Mouse (Mus musculus): ENCODE results near the gene AC161166.1. TPM values are rescaled to one million over a fixed set of nuclear protein-coding genes. Genes with fewer than 3 reads are reported as not detected.
A peak's percentile ranks its signal among the peaks of the same experiment; 100 is the strongest.
"Not testable (repeated sequence)": the region's sequence is repeated elsewhere in the genome, so short reads cannot be mapped to it uniquely, and the experiment has no call there.

AC161166.1 gene
- polyA plus RNA-seq, 1 experiment from 2014 or later = 1.2 TPM

GRCm38 (mm10) chr7:24504004-24504403 is 8.3 kb downstream of the AC161166.1 start:
- peaks cover 10% of the 10 kb centered on the region; the same call in 1 of the 2 replicates for H3K27me3 ChIP-seq (replicated peaks)
- H3K4me3 ChIP-seq = no peak overlapping the region
- no peak overlapping the region for H3K9ac ChIP-seq
- WGBS = 25% methylated on average over 10 of the region's 10 CpGs
- H3K9me3 ChIP-seq = 0 out of 2 replicates have a peak, but pooled peaks cover 3% of the 10 kb centered on the region
- no peak overlapping the region for H3K27ac ChIP-seq
- H3K36me3 ChIP-seq = peaks cover 42% of the 10 kb centered on the region
- H3K4me2 ChIP-seq (replicated peaks) = no peak overlapping the region
- H3K4me1 ChIP-seq = peaks cover 39% of the 10 kb centered on the region
- no peak for ATAC-seq (ENCODE audit: low FRiP score, low read depth)

DNA sequence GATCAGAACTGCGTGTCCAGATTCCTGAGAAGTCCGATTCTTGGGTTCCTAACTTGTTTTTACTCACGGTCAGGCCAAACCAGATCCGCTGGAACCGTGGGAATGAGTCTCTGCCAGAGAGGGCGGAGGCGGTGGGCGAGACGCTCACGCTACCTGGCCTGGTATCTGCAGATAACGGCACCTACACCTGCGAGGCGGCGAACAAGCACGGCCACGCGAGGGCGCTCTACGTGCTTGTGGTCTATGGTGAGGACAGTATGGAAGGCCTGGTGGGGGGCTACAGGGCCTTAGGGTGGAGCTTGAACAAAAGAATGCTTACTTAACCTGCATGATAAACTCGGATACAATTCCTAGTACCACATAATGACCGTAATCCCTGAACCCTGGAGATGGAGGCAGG is 10.8 kb downstream of the AC161166.1 start:
- no peak overlapping the region for H3K27ac ChIP-seq
- H3K4me1 ChIP-seq = peaks cover 32% of the 10 kb centered on the region
- 0 out of 2 replicates have a peak, but pooled peaks cover 3% of the 10 kb centered on the region for H3K9me3 ChIP-seq
- no peak for ATAC-seq (ENCODE audit: low FRiP score, low read depth)
- WGBS = 53% methylated on average over 21 of the region's 21 CpGs
- peaks cover 11% of the 10 kb centered on the region; the same call in 1 of the 2 replicates for H3K27me3 ChIP-seq (replicated peaks)
- H3K36me3 ChIP-seq = peaks cover 50% of the 10 kb centered on the region
- no peak overlapping the region for H3K4me2 ChIP-seq (replicated peaks)
- no peak overlapping the region for H3K4me3 ChIP-seq
- no peak overlapping the region for H3K9ac ChIP-seq

GRCm38 (mm10) chr7:24500929-24501328 is 11.3 kb downstream of the AC161166.1 start:
- H3K9ac ChIP-seq = no peak overlapping the region
- 33% methylated on average over 7 of the region's 7 CpGs for WGBS
- peaks cover 11% of the 10 kb centered on the region; the same call in 1 of the 2 replicates for H3K27me3 ChIP-seq (replicated peaks)
- no peak for ATAC-seq (ENCODE audit: low FRiP score, low read depth)
- 0 out of 2 replicates have a peak, but pooled peaks cover 3% of the 10 kb centered on the region for H3K9me3 ChIP-seq
- H3K4me2 ChIP-seq (replicated peaks) = no peak overlapping the region
- H3K4me3 ChIP-seq = no peak overlapping the region
- H3K36me3 ChIP-seq = peaks cover 50% of the 10 kb centered on the region
- no peak overlapping the region for H3K27ac ChIP-seq
- H3K4me1 ChIP-seq = peaks cover 30% of the 10 kb centered on the region

DNA sequence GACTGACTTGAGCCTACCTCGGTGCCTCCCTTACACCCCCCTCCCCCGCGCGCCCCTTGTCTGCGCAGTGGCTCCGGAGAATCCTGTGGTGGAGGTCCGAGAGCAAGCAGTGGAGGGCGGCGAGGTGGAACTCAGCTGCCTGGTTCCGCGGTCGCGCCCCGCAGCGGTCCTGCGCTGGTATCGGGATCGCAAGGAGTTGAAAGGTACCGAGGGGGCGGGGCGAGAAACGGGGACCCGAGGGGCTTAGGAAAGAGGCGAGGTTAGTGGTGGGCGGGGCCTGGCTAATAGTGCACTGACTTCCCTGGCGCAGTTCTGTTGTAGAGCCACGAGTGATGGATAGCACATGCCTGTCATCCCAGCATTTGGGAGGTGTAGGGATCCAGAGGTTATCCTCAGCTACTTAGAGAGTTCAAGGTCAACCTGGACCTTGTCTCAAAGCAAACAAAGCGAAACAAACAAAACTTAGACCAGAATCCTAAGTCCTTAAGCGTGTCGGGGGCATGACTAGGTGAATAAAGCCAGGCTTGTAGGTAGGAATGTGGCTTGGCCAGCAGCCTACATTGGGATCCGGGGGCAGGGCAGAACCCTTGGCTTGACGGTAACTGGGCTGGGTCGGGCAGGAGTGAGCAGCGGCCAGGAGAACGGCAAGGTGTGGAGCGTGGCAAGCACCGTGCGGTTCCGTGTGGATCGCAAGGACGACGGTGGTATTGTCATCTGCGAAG is 12.2 kb downstream of the AC161166.1 start:
- Histone ChIP-seq H3K27ac (no peak overlapping the region), H3K4me2 (replicated peaks) (peak overlapping the region; percentile 42), H3K4me3 (0 out of 2 replicates have a peak overlapping the region, but pooled peaks have one; percentile 7), H3K9ac (no peak overlapping the region), H3K27me3 (replicated peaks) (peaks cover 11% of the 10 kb centered on the region; the same call in 1 of the 2 replicates), H3K36me3 (peaks cover 51% of the 10 kb centered on the region), H3K4me1 (peaks cover 21% of the 10 kb centered on the region), H3K9me3 (0 out of 2 replicates have a peak, but pooled peaks cover 3% of the 10 kb centered on the region)
- no peak for ATAC-seq (ENCODE audit: low FRiP score, low read depth)
- 16% methylated on average over 43 of the region's 43 CpGs for WGBS

DNA sequence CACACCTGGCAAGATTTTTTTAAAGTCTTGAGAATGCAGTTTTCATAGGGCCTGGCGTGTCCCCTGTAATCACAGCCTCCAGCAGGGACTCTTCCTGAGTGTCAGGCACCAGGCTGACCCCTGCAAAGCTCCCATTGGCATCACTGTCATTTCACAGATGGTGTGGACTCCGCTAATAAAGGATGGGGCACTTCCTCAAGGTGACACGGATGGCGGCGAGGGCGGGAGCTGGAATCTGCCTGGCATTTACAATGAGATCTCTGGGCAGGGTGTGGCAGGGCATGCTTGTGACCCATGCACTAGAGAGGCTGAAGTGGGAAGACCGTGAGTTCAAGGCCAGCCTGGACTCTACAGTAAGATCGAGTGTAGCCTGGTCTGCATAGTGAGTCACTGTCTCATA is 24.0 kb downstream of the AC161166.1 start:
- ATAC-seq (ENCODE audit: low FRiP score, low read depth) = no peak
- H3K27me3 ChIP-seq (replicated peaks) = no peaks in the 10 kb centered on the region
- no peak overlapping the region for H3K4me2 ChIP-seq (replicated peaks)
- no peak overlapping the region for H3K27ac ChIP-seq
- H3K4me1 ChIP-seq = peaks cover 45% of the 10 kb centered on the region
- no peak overlapping the region for H3K4me3 ChIP-seq
- H3K9ac ChIP-seq = no peak overlapping the region
- WGBS = 84% methylated on average over 8 of the region's 8 CpGs
- 0 out of 2 replicates have a peak, but pooled peaks cover 3% of the 10 kb centered on the region for H3K9me3 ChIP-seq
- H3K36me3 ChIP-seq = peaks cover 22% of the 10 kb centered on the region; the same call in 1 of the 2 replicates

GRCm38 (mm10) chr7:24487403-24487802 is 24.9 kb downstream of the AC161166.1 start:
- 33% methylated on average over 3 of the region's 3 CpGs for WGBS
- Histone ChIP-seq H3K4me3 (0 out of 2 replicates have a peak overlapping the region, but pooled peaks have one; percentile 1), H3K36me3 (peaks cover 22% of the 10 kb centered on the region; the same call in 1 of the 2 replicates), H3K27me3 (replicated peaks) (no peaks in the 10 kb centered on the region), H3K4me2 (replicated peaks) (peak overlapping the region; percentile 91), H3K9me3 (0 out of 2 replicates have a peak, but pooled peaks cover 3% of the 10 kb centered on the region), H3K27ac (peak overlapping the region; percentile 26; the same call in 1 of the 2 replicates), H3K4me1 (peaks cover 51% of the 10 kb centered on the region), H3K9ac (peak overlapping the region; percentile 56)
- 0 out of 2 replicates have a peak, but pooled peaks have one; percentile 3 for ATAC-seq (ENCODE audit: low FRiP score, low read depth)

DNA sequence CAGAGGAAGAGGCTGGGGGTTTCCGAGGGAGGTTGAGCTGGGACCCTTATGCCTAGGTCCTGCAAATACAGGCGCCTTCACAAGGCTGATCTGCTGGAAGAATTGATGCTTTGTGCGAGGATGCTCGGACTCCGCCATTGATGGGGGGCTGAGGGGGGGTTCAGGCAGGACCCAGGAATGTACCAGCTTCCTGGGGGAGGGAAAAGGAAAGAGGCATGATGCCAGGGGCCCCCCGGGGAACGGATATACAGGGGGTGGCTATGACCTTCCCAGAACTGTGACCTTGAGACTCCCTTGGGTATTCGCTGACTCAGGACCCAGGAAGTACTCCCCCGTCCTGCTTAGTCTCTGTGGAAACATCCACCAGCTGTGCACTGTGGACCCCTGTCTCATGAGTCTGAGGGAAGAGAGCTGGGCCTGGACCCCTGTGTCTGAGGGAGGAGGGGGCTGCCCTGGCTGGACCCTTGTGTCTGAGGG is 25.6 kb downstream of the AC161166.1 start:
- Histone ChIP-seq H3K9me3 (0 out of 2 replicates have a peak, but pooled peaks cover 3% of the 10 kb centered on the region), H3K9ac (peak overlapping the region; percentile 56), H3K27ac (peak overlapping the region; percentile 37), H3K4me2 (replicated peaks) (peak overlapping the region; percentile 91), H3K36me3 (peaks cover 17% of the 10 kb centered on the region; the same call in 1 of the 2 replicates), H3K27me3 (replicated peaks) (no peaks in the 10 kb centered on the region), H3K4me3 (peak overlapping the region; percentile 22), H3K4me1 (peaks cover 51% of the 10 kb centered on the region)
- ATAC-seq (ENCODE audit: low FRiP score, low read depth) = peak; percentile 68
- WGBS = 46% methylated on average over 9 of the region's 9 CpGs

- Histone ChIP-seq H3K27ac (no peak overlapping the region), H3K4me1 (peaks cover 60% of the 10 kb centered on the region), H3K4me2 (replicated peaks) (peak overlapping the region; percentile 91), H3K9me3 (0 out of 2 replicates have a peak, but pooled peaks cover 2% of the 10 kb centered on the region), H3K36me3 (peaks cover 9% of the 10 kb centered on the region; the same call in 1 of the 2 replicates), H3K4me3 (peak overlapping the region; percentile 22; the same call in 1 of the 2 replicates), H3K27me3 (replicated peaks) (no peaks in the 10 kb centered on the region), H3K9ac (peak overlapping the region; percentile 56)
- ATAC-seq (ENCODE audit: low FRiP score, low read depth) = no peak
- WGBS = 77% methylated on average over 9 of the region's 9 CpGs
Observed at GRCm38 (mm10) chr7:24485481-24485880, 26.8 kb downstream of the AC161166.1 start.

DNA sequence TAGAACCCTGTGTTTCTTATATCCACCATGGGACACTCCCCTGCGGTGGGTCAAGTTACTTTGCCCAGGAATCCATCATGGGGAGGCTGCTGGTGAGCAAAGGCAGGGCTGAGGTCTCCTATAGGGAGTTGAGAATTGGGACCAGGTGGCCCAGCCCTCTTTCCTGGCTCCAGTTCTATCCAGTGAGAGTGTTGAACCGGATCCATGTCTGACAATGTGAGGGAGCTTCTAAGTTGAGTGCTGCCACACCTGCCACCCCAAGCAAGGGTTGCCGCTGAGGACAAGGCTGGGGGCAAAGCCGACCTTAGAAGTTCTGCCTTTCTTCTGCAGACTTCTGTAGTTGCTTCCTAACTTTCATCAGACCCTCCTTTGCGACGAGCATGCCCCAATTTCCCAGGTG is 29.0 kb downstream of the AC161166.1 start:
- not testable (repeated sequence) for H3K27ac ChIP-seq; H3K27me3 ChIP-seq (replicated peaks); ATAC-seq (ENCODE audit: low FRiP score, low read depth); H3K36me3 ChIP-seq; H3K9me3 ChIP-seq
- peak overlapping the region; percentile 91 for H3K4me2 ChIP-seq (replicated peaks)
- peaks cover 63% of the 10 kb centered on the region for H3K4me1 ChIP-seq
- H3K9ac ChIP-seq = peak overlapping the region; percentile 96
- WGBS = 54% methylated on average over 6 of the region's 6 CpGs
- H3K4me3 ChIP-seq = peak overlapping the region; percentile 83

GRCm38 (mm10) chr7:24482208-24483020 is 29.8 kb downstream of the AC161166.1 start:
- peak overlapping the region; percentile 83 for H3K4me3 ChIP-seq
- H3K27ac ChIP-seq = peak overlapping the region; percentile 53; the same call in 1 of the 2 replicates
- no peaks in the 10 kb centered on the region for H3K9me3 ChIP-seq
- no peaks in the 10 kb centered on the region for H3K36me3 ChIP-seq
- ATAC-seq (ENCODE audit: low FRiP score, low read depth) = peak; percentile 42
- H3K4me2 ChIP-seq (replicated peaks) = peak overlapping the region; percentile 91
- H3K4me1 ChIP-seq = peaks cover 59% of the 10 kb centered on the region
- H3K27me3 ChIP-seq (replicated peaks) = no peaks in the 10 kb centered on the region
- 2% methylated on average over 23 of the region's 38 CpGs for WGBS
- H3K9ac ChIP-seq = peak overlapping the region; percentile 96

DNA sequence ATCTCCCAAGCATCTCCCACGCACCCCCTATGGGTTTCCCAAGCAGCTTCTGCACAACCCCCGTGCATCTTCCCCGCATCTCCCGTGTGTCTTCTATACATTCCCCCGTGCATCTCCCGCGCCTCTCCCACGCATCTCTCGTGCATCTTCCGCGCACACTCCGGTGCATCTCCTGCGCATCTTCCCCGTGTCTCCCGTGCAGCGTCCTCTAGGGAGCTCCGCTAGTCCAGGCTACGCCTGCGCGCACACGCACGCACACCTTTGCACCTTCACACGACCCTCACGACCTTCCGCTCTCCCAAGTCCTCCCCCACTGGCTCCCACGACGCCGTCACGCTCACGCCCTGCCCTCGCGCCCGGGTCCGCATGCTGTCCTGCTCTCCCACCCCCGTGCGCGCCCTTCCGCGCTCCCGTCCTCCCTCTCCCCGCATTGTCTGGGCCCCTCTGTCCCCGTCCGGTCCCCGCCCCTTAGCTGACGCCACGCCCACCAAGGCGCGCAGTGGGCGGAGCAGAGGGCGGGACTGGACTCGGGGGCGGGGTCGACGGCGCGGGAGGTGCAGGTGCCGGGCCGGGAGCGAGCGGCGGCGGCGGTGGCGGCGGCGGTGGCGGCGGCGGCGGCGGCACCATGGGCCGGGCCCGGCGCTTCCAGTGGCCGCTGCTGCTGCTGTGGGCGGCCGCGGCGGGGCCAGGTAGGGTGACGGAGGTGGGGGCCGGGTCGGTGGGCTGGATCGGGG is 30.6 kb downstream of the AC161166.1 start, which contains the start of gene Cadm4:
Gene Cadm4, plus strand, starts transcription at position 550 of the 734 bp plus-strand sequence.
- ATAC-seq (ENCODE audit: low FRiP score, low read depth) = peak; percentile 88
- Histone ChIP-seq H3K27me3 (replicated peaks) (no peaks in the 10 kb centered on the region), H3K4me3 (peak within 1 kb of the TSS; percentile 83), H3K9me3 (no peaks in the 10 kb centered on the region), H3K4me2 (replicated peaks) (peak within 1 kb of the TSS; percentile 91), H3K4me1 (peaks cover 51% of the 10 kb centered on the region), H3K36me3 (no peaks in the 10 kb centered on the region), H3K9ac (peak within 1 kb of the TSS; percentile 96), H3K27ac (peak within 1 kb of the TSS; percentile 53; the same call in 1 of the 2 replicates)
- WGBS = 1% methylated on average over 80 of the region's 83 CpGs
